Mouse (Mus musculus): Measurements from ENCODE around the gene Ptpro.
"Not testable (repeated sequence)": the region's sequence is repeated elsewhere in the genome, so short reads cannot be mapped to it uniquely, and the experiment has no call there.

The Ptpro gene

DNA sequence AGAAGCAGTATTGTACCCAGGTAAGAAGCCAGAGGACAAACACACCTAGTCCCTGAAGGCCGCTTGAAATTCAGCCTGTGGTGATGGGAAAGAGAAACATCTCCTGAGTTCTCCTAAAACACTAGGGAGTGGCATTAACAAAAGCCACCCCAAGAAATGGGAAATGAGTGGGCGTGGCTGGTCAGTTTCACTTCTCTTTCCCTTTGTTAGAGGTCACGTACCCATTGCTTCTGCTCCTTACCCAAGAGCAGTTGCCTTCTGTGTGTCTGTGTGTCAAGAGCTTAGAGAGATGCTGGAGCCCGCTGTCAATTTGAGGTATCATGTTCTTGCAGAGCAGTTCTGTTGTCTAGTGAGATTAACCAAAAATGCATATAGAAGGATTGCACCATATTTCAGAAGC is 134.2 kb downstream of the Ptpro start:
- in situ Hi-C loops (cut with MboI, MseI): no loop called here

DNA sequence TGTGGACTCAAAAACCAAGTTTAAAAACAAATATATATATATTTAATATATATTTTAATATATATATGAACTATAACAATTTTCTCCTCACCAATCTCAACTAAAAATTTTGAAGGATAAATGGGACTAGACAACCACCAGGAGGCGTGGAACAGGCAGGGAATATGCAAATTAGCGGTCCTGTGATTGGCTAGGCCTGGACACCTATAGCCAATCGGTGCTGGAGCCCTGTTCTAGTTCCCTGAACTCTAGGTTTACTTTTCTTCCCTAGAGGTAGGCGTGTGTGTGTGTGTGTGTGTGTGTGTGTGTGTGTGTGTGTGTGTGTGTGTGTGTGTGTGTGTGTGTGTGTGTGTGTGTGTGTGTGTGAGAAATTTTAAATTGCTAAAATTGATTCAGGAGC is 134.8 kb downstream of the Ptpro start:
- in situ Hi-C loops (cut with MboI, MseI): no loop called here

DNA sequence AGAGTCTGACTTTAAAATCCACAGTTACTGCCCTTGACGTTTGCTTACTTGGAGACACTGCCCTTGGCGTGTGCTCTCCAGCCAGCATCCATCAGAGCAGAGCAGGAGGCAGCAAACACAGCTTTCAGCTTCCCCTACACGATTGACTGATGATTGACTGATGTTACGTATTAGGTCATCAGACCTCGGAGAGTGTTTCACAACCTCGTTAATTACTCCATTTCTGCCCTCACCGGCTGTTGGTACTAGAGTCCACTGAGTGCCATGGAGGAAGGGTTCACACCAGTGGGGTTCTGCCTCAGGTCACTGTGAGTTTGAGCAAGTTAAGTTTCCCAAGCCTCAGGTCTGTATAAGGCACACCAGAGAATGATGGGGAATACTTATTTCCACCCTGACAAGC is 143.0 kb downstream of the Ptpro start:
- in situ Hi-C loops (cut with MboI, MseI): no loop called here

DNA sequence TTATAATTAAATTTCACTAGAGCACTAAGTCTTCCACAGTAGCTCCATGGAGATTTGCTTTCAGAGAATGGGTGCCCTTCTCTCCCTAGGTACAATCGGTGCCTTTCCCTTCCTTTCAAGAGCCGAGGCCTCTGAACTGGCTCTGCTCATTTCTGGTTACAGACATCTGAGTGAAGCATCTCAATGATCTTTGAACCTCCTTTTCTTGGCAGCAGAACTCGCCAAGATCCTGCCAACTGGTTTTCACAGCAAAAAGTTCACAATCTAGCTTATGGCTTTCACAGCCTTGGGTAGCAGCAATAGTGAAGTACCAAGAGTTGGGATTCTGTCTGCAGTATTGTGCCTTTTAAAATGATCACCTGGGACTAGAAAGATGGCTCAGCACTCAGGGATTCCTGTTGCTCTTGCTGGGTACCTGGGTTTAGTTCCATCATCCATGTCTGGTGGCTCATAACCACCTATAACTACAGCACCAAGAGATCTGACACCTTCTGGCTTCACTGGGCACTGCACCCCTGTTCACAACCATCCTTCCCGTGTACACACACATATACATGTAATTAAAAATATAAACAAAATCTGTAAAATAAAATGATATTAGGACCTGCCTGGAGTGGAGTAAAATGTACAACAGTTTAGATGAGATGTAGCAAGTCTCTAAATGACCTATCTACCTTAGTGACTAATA is 144.1 kb downstream of the Ptpro start:
- in situ Hi-C loops (cut with MboI, MseI): no loop called here

DNA sequence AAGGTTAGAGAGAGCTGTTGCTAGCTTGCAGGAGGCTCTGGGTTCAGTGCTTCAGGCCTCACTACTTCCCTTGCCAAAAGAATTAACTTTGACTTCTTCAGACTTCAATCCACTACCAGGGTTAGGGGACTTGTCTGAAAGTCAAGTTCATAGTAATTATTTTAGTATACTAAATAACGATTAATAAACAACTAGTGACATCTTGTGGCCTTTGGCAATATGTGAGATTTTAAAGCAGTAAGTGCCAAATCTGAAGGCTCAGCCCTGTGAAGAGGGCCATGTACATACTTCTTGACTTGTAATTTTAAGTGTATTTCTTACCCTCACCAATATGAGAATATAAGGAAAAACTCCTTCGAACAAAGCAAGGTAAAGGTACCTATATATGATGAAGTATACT is 145.2 kb downstream of the Ptpro start:
- in situ Hi-C loops (cut with MboI, MseI): no loop called here

DNA sequence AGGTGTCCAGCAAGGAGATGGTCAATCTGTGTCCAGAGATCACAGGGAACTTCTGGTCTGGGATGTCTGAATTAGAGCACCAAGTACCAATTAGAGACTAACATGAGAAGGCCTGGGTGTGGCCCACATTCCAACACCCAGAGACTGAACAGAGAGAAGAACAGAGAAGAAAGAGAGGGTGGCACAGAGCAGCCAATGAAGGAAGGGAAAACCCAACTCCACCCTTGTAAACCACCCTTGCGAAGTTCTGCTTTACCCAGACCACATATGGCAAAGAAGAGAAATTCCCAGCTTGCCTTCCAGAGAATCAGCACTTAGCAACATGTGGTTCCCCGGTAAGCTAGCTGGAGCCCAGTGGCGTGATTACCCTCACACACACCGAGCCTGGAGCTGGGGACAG is 152.1 kb downstream of the Ptpro start:
- in situ Hi-C loops (cut with MboI, MseI): no loop called here

DNA sequence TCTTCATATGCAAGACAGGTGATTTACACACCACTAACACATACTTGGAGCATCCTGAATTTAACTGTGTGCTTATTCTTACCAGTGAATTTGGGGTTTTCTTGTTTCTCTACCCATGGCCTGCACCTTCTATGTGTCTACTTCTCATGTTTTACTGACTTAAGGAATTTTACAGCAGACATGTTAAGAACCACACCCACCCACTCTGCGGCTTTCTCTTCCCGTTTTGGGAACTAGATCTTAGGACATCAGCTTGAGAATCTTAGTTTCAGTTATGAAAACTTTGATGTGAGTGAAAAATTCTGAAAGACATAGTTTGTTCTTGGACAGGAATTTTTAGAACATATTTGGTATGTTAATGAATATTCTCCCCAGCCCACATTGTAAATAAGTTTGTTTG is 153.6 kb downstream of the Ptpro start:
- in situ Hi-C loops (cut with MboI, MseI): loop anchor here (5.0 kb wide), 1 partner anchor 327 kb away; no protein-coding TSS in a partner anchor

DNA sequence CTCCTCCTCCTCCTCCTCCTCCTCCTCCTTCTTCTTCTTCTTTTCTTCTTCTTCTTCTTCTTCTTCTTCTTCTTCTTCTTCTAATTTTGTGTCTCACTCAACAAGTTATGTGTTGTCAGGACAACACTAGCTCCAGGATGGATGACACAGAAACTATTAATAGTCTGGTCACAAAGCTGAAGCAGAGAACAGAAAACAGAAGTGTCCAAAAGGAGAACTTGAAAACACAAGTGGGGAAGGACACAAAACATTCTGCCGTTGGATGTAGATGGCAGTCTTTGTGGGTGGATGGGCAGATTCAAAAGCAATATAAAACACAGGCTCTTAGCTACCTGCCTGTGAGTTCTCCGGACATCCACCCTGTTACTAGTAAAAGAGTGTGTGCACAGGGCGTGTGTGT is 158.4 kb downstream of the Ptpro start:
- in situ Hi-C loops (cut with MboI, MseI): no loop called here

DNA sequence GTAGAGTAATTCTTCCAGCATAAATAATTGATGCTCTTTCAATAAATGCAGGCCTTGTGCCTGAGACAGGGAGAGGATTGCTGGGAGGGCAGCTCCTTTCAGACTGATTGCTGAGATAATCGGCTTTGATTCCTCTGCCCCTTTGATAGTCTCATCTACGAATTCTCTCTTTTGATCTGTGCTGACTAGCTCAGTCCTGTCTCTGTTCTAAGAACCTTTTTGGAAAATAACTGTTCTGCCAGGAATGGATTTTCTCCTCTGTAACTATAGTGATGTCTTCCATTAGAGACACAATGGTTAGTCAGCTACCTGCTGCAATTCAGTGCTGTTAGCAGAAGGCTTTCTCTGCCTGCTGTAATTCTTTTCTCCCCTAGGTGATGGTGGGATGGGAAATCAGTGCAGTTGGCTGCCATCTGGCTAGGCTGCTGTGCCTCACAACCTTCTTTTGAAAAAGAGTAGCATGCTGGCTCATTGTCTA is 159.8 kb downstream of the Ptpro start:
- in situ Hi-C loops (cut with MboI, MseI): no loop called here

DNA sequence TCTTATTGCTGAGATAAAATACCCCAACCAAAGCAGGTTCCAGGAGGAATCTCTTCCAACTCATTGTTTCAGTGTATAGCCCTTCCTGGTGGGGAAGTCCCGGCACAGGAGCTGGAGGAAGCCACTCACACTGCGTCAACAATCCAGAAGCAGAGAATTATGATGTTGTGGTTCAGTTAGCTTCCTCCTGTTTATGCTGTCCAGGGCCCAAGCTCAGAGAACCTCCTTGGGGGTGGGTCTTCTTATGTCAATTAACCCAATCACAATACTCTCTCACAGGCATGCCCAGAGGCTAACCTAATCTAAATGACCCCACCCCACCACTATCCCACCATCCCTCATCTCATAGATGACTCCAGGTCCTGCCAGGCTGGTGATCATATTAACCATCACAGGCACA is 160.9 kb downstream of the Ptpro start:
- in situ Hi-C loops (cut with MboI, MseI): no loop called here

DNA sequence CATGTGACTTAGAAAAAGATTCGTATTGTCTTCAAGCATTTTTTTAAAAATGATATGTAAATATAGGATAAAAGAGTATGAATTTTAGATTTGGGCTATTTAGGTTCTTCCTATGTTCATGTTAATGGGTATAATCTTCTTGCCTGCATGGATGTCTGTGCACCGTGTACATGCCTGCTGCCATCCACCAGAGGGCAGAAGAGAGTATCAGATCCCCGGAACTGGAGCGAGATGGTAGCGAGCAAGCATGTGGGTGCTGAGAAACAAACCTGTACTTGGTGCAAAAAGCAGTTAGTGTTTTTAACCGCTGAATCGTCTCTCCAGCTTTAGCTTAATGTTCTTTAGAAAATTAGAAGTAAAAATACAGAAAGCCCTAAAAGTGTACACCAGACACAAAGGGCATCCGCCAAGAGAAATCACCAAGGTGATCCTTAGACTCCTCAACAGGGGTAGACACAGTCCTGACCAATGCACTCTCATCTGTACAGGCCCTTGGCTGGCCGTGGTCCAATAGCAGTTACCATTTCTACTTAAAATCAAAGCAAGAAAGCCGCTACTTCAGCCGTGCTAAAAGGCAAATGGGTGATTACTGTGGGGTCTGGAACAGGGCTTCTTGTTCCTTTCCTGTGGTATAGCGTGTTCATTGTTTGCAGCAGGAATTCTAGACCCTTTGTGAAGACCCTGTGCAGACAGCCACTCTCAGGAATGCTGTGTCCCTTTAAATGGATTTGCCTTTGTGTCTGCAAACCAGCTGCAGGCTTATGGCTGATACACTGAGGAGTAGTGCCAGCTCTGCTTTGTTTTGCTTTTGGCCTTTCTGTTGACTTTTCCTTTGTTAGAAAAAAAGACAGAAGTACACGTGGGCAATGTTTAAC is 162.6 kb downstream of the Ptpro start:
- in situ Hi-C loops (cut with MboI, MseI): no loop called here

DNA sequence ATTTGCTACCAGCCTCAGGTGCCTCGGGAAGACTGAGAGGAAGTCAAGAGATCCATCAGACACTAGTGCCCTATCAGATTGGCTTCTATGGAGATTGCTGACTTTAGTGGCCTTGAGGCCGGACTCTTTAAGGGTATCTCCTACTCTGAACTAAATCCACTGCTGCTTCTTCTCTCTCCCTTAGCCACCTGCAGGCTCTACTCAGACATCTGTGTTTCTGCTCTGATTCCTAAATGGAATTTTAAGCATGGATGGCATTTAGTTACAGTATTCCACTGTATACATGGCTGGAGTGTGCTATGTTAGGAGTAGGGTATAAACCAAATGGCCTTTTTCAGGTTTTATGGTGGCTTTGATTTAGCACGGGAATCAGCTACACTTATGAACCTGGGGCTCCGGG is 170.7 kb downstream of the Ptpro start:
- in situ Hi-C loops (cut with MboI, MseI): no loop called here

DNA sequence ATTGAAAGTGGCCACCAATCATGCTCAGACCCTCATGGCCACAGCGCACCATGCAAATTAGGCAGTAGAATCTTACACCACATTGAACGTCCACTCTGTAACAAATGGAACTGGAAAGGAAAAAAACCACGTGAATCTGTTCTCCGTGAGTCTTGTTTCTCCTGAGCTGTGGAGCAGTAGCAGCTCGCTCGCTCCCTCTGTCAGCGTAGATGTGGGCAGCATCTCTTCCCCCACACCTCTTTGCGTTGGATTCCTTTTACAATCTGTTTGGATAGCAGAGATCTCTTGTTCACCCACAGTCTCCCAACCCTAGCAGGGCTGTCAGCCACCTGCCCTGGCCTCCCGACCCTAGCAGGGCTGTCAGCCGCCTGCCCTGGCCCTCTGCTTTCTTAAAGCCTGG is 171.7 kb downstream of the Ptpro start:
- in situ Hi-C loops (cut with MboI, MseI): no loop called here

DNA sequence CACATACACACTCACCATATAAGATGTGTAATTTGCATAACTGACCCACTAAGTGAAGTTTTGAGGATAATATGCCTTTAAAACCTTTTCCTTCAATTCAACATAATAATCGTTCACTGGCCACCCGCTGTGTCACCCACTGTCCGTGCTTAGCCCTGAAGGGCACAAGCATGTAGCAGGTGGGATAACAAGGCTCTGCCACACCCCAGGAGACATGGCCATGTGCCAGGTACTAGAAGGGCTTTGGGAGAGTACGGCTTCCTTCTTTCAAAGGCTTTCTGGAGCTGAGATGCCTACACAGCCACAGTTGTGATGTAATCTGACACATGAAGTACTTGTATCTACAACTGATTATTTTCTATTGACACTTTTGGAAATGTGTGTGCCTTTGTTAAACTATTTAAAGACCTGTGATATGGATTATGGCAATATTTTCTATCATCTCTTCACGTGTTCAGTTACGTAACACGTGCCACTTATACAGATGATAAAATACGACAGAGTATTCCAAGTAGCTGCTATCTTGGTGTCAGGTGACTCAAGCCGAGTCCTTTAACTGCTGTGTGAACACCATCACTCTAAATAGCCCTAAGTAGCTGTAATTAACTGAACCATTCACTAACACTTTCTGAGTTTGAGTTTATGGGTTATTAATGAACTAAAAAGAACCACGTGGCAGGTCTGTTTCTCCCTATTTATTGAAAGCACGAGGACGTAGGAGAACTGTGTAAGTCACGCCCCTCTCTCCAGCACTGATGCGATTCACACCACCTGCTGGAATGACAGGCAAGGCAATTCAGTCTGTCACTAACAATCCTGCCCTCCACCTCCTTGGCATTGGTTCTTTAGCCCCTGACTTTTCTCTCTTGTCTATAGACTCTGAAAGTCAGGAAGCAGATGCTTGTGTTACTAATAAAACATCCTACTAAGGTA is 173.6 kb downstream of the Ptpro start:
- in situ Hi-C loops (cut with MboI, MseI): no loop called here

DNA sequence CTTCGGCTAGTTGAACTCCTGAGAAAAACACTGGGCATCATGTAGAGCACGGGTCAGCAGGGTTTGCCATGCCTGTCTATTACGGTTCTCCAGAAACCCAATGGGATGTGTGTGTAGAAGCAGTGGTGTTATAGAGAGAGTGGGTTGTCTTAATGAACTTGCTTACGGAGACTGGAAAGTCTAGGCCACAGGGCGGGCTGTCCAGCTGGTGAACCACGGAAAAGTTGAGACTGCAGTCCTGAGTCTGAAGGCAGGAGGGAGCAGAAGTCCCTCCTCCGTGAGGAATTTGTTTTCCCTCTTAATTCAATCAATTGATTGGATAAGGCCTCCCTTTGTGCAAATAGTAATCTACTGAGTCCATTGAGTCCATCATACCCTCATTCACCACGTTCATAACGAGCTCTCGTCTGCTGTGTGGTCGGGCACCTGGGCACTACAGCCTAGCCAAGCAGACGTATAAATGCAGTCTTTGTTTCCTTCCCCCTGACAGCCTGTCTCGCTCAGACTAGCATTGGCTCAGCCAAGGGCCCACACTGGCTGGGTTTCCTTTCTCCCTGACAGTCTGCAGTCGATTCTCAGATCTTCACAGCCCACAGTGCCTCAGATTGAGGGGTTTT is 181.5 kb downstream of the Ptpro start:
- in situ Hi-C loops (cut with MboI, MseI): no loop called here

DNA sequence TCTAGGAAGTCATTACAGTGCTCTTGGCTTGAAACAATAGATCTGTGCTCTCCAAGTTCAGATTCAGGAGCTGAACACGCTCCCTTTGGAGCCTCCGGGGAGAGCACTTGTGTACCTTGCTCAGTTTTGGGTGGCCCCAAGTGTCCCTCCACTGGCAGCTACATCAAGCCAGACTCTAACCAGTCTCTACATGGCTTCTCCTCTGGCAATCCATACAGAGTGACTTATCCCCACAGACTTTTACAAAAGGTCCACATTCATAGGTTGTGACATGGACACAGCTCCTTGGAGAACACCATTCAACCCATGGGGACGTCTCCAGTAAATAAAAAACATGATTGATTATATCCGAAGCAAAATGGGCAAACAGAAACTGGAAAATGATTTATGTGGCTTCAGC is 185.4 kb downstream of the Ptpro start:
- in situ Hi-C loops (cut with MboI, MseI): no loop called here

DNA sequence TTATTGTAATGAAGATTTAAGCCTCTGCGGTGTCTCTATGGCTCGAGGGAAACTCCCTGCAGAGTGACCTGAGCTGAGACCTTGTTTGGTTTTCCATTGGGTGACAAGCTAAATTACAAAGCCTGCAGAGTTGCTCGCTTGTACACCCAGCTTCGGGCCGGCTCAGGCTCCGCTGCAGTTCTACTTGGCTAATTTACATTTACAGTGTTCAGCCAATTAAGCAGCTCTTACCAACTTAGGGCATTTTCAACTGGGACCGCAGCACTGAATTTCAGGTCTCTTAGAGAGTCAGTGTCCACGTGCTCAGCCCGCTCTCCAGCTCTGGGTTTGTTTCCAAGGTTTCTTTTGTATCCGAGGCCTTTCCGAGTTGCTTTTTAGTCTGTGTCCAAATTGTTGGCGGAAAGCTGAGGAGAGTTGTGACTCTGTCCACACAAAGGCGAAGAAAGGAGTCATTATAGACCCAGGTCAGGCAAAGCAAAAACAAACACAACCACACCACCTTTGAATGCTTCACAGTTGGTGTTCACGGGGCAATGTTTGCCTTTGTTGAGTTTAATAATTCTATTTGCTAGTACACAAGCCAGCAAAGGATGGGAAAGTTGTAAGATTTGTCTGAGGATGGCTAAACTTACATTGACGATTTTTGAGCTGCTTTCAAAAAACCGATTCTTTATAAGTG is 185.9 kb downstream of the Ptpro start:
- in situ Hi-C loops (cut with MboI, MseI): no loop called here

DNA sequence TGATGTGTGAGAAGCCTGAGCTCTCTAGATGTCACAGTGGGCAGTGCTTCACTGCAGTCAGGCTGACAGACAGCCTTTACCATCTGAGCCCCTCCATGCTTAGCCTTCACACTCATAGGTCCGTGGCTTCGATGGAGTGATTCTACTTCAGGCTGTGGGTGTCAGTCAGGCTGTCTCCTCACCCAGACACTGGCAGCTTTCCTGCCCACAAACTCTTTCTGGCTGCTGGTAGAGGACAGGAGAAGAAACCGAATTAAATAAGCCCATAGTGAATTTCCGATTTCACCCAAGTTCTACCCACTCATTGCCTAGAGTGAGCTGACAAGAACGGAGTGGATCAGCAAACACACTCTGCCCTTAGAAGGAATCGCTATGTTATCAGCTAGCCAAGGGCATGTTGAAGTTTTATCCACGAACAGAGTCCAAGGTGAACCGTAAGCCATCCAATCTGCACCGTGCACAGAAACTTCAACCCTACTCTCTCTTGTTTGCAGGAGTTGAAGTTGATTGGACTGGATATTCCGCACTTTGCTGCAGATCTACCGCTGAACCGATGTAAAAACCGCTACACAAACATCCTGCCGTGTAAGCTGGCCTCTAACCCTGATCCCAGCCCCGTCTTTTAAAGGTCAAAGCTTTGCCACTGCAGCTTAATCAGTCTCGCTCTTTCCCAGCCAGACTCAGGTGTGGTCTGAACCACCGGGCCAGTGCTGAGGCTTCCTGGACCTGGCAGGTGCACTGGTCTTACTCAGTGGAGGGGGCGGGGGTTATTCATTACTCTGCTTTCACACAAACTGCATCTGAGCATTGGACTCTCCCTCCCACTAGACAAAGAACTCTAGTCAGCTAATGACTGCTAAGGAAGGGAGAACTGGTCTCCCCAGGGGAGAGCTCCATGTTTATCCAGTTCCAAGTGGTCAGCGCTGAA is 188.7 kb downstream of the Ptpro start:
- in situ Hi-C loops (cut with MboI, MseI): no loop called here

DNA sequence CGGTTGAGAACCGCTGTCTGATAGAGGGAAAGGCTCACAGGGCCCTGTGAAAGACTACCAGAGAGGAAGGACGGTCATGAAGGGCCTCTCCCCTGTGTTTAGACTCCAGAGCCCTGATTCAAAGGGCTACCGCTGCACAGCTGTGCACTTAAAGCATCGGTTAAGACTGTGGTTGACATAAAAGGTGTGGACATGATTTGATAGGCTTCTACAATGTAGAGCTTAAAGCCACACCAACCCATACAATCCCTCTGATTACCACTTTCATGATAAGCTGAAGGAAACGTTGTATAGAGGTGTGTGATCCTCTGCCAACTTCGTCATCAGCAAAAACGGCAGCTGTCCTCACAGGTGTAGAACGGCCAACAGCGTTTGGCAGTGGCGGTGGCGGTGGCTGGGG is 191.0 kb downstream of the Ptpro start:
- in situ Hi-C loops (cut with MboI, MseI): no loop called here

DNA sequence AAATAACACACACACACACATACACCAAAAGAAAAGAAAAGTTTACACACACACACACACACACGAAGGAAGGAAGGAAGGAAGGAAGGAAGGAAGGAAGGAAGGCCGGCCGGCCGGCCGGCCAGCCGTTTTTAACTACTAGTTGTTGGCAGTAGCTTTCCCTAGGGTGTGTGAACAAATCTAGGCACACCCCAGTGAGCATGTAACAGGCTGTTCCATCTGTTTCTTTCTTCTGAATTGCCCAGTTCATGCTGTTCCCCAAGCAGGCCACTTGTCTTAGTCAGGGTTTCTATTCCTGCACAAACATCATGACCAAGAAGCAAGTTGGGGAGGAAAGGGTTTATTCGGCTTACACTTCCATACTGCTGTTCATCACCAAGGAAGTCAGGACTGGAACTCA is 194.0 kb downstream of the Ptpro start:
- in situ Hi-C loops (cut with MboI, MseI): not testable (repeated sequence)

Measured in T-helper 2 cell (primary cell).